Mouse (Mus musculus) right cerebral cortex, postnatal 4 days (tissue): ENCODE results near the gene Hps6.

Experiments
- DNase-seq: peaks from one replicate; pipeline ENCODE4 v3.0.0-alpha.2; 2022

Gene Hps6

DNA sequence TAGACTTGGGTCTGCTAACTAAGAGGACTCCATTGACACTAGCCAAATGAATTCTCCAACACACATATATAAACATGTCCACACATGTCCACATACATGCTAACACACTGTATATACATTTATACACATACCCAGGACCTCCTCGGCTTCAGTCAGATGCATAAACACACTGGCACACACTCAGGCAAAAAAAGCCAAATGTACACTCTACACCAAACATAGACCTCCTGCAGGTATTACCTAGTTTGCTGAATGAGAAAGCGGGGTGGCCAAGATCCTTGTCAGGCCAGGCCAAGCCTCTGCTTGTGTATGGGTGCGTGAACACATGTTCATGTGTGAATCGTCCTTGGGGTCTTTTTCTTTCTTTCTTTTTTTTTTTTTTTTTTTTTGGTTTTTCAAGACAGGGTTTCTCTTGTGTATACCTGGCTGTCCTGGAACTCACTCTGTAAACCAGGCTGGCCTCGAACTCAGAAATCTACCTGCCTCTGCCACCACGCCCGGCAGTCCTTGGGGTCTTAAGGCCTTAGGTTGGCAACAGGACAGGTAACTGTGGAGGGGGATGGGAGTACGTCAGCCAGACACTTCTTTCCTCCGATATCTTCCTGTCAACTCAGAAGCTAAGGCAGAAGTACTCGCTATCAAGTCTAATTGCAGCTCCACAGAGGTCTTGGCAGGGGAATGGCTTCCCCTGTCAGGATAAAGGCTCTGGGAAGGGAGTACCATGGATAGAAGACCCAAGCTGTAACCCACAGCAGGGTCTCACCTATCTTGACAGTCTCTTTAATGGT lies 27.1 kb downstream of the Hps6 start:
- no peak for DNase-seq

DNA sequence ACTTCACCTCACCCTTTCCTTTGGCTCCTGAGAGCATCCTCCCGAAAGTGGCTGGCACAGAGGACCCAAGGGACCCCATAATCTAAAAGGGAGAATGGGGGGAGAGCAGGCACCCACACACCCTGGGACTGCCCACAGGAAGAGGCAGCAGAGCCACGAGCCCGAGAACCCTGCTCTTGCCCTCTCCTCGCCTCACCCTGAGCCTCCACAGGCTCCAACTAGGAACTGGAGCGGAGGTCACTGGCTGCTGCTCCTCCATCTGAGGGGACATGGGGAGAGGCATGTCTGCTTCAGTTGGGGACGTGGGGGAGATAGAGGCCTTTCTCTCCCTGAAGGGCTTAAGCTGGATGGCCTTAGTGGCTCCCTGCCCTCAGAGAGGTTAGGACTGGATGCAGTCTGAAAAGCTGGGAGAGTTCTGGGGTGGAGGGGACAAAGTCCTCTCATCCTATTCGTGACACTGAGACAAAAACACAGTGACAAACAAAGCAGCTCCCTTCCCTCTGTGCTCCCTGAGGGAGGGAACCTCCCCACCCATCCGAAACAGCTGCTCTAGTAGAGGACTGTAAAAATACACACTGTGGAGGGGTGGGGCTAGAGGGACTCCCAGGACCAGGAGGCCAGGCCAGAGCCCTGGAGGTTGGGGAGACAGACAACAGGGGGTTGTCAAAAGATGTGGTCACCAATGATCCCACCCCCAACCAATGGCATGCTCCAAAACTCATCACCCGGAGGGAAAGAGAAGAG lies 28.6 kb downstream of the Hps6 start:
- DNase-seq: no peak

GRCm38 (mm10) chr19:46032731-46033510 lies 29.6 kb downstream of the Hps6 start:
- DNase-seq: no peak

GRCm38 (mm10) chr19:46033911-46034310 lies 30.6 kb downstream of the Hps6 start:
- DNase-seq: no peak

GRCm38 (mm10) chr19:46035971-46036370 lies 32.7 kb downstream of the Hps6 start:
- no peak for DNase-seq

DNA sequence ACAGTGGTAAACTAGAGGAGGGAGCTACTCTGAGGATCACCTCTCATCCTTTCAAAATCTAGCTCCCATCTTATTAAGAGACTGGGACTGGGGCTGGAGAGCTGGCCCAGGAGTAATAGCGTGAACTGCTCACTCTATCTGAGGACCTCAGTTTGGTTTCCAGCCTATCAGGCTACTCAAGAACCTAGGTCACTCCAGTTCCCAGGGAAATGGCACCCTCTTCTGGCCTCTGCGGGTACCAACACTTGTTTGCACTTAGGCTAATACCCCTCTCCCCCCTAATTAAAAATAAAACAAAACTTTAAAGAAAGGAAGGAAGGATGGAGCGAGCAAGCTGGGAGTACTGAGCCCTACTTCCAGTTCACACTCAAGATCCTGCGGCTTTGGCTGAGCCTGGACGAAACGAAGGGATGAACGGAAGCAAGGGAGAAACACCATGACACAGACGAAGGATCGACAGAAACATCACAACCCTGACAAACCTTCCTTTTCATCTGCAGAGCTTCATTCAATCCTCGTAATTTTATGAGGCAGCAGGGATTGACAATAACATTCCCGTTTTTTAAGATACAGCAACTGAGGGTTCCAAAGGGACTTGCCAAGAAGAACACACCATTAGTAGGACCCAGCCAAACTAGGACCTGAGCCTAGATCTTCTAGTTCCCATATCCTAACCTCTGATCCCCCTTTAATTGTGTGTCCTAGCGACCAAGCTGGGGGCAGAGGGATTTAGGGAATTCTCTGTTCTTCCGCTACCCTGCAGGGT lies 33.4 kb downstream of the Hps6 start:
- DNase-seq: no peak

- DNase-seq: no peak
These were observed 34.1 kb downstream of the Hps6 start for GRCm38 (mm10) chr19:46037243-46037924.

GRCm38 (mm10) chr19:46037925-46038850 lies 34.9 kb downstream of the Hps6 start:
- no peak for DNase-seq

DNA sequence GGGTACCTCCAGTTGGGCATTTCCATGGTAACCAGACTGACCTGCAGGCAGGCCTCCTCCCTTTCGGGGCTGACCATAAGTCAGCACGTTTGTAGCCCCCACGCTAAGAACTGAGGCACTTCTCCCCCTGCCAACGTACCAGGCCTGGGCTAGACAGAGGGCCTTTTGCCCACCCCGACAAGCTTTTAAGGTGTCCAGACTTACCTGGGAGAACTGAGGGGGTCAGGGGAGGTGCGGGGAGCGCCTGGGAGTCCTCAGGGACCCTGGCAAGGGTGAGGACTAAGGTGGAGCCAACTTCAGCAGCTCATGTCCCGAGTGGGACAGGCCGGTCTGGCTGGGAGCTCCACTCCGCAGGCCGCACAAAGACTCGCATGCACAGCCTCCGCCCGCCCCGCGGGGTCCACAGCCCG lies 35.5 kb downstream of the Hps6 start:
- DNase-seq: no peak

- DNase-seq: peak; percentile 85
These were observed 36.2 kb downstream of the Hps6 start for GRCm38 (mm10) chr19:46039478-46039877.

DNA sequence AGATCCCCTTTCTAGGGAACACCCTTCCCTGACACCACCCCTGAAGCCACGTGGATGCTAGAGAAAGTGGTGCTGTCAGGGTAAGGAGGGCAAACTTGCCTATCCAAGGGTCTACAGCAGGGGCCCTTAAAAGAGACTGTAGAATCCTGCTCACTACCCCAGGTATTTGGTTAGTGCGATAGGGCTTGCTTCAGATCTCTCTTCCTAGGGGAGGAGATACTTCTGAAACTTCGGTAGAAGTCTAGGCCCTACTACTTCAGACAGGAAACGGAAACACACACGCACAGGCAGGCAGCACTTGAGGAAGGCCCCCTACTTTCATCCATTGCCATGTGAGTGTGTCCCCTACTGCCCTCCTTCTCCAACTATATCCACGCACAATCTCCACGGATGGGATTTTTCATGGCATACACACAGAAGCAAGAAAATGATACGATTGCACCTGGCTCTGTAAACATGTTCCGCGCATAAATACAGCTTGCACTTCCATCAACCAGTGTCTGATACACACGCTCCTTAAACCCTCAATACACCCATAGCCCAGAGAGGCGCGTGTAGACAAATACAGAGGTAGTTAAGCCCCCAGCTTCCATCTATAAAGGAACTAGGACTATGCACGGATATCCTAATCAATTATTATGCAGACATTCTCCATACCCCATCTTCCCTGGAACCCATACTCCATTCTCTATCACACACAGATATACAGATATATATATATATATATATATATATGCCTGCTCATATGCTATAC lies 37.0 kb downstream of the Hps6 start:
- no peak for DNase-seq

GRCm38 (mm10) chr19:46041299-46041932 lies 38.1 kb downstream of the Hps6 start:
- no peak for DNase-seq

DNA sequence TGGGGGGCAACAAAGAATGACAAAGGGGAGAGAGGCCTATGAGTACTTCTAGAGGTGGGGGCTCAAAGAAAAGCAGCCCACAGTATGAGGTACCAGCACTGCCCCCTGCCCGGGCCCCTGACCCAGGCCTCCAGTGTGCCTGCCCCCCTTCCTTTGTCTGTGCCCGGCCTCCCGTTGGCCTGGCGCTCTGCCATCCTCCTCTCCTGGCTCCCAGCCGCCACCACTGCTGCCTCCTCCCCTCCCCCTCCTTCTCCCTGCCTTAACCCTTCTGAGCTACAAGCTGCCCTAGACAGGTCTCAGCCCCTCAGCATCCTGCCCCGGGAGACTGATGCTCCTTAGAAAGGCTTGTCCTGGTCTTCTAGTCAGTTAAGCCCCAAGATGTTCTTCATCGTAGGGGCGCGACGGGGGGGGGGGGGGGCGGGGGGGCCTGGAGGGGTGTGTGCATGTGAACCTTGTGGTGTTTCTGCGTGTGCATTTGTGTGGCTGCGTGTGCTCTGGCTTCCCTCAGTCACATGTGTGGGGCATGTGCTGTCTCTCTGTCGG lies 38.7 kb downstream of the Hps6 start:
- DNase-seq: peak; percentile 86

- peak; percentile 52 for DNase-seq
These were observed 39.2 kb downstream of the Hps6 start for GRCm38 (mm10) chr19:46042476-46043011.

GRCm38 (mm10) chr19:46043380-46043779 lies 40.1 kb downstream of the Hps6 start:
- no peak for DNase-seq

DNA sequence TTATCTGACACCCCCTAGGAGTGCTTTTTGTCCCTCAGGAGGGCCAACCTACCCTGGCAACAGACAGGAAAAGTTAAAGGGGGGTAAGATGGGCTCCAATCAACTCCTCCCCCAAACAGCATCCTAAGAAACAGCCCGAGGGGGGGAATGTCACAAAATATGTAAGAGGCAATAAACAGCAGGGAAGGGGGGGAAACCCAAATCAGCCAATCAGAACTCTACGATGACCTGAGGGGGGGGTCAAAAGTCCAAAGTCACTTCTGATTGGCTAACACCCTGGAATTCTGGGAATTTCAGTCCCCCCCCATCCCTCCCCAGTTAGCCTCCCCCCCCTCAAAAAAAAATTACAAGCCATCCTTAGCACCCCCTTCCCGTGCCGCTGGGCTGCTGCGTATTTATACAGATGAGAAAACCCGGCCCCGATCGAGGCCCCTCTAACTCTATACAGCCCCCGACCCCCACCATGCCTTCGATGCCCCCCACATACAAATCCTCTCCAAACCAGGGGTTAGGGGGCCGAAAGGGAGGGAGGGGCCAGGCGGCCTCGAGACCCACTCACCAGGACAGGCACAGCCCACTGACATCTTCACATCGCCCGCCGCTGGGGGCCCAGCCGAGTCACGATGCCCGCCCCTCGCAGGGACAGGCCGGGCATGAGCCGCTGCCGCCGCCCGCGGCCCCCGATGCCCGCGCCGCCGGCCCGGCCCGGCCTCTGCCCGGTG lies 41.1 kb downstream of the Hps6 start, which contains the start of gene Pprc1:
TSS of gene Pprc1 (plus strand) at position 616 of the 722 bp plus-strand sequence.
- DNase-seq: no peak

DNA sequence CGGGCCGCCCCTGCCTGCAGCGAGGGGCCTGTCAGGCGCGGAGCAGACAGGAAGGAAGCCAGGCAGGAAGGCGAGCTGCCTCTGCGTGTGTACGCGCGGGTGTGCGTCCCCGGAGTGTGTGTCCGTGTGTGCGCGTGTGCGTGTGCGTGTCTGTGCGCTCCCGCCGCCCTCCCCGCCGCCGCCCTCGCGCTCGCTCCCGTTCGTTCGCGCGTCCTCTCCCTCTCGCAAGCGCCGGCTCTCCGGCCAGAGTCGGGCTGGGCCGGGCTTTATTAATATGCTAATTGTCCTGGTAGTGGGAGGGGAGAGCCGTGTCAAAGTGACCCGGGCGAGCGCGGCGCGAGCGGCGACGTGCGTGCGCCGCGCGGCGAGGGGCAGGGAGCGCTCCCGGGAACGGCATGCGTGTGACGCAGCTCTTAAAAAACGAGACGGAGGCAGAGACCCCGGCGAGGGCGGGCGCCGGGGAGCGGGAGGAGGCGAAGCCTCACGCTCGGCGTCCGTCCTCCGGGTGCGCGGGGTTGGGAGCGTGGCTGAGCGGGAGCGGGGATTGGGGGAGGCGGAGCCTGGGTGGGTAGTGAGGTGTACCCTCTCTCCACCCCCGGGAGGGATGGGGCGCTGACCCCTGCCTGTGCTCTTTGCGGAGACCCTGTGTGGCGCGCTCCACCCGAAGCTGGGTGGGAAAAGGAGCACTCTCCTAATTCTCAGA lies 41.8 kb downstream of the Hps6 start, which contains the start of gene Ldb1:
TSS of gene Ldb1 (minus strand) at position 222 of the 703 bp plus-strand sequence.
- peak; percentile 79 for DNase-seq
